Mouse (Mus musculus): Measurements from ENCODE around the gene Obp1a. TPM values are rescaled to one million over a fixed set of nuclear protein-coding genes. Genes with fewer than 3 reads are reported as not detected.

The Obp1a gene
- polyA plus RNA-seq (2015; fragmentation: Illumina TruSeq; extraction: RNeasy Lipid Tissue Mini Kit (QIAGEN cat#74804); ENCODE audit: insufficient read depth, low read depth, low replicate concordance): not detected

DNA sequence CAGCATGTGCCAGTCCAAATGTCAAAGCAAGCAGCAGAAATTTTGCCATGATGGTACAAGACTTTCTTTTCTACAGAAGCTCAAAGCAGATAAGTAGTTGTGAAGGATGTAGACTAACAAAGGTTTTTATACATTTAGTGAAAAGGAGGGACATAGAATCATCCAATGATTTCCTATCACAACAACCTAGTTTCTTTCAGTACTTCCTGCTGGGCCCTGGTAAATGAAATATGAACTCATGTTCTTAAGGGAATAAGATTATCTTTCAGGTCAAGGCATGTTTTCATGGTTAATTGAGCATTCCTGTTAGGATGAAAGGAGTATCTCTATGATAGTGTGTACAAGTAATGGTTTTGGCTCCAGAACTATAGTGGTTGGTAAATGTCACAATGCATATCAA is at the start of gene Obp1a:
Gene Obp1a, minus strand, starts transcription at position 101 of the 400 bp plus-strand sequence.

DNA sequence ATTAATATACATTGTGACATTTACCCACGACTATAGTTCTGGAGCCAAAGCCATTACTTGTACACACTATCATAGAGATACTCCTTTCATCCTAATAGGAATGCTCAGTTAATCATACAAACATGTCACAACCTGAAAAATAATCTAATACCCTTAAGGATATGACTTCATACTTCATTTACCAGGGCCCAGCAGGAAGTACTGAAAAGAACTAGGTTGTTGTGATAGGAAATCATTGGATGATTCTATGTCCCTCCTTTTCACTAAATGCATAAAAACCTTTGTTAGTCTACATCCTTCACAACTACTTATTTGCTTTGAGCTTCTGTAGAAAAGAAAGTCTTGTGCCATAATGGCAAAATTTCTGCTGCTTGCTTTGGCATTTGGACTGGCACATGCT is 34.0 kb upstream of the Obp1a start, which contains the start of gene Gm5938:
Gene Gm5938, plus strand, starts transcription at position 301 of the 400 bp plus-strand sequence.

Other genes with a start within 250 kb of the Obp1a start
- not detected for gene Pbsn, start 237.8 kb downstream of the Obp1a start, polyA plus RNA-seq (2015; fragmentation: Illumina TruSeq; extraction: RNeasy Lipid Tissue Mini Kit (QIAGEN cat#74804); ENCODE audit: insufficient read depth, low read depth, low replicate concordance)
- gene Gm14744, start 226.6 kb downstream of the Obp1a start, polyA plus RNA-seq (2015; fragmentation: Illumina TruSeq; extraction: RNeasy Lipid Tissue Mini Kit (QIAGEN cat#74804); ENCODE audit: insufficient read depth, low read depth, low replicate concordance): not detected
- gene 5430402E10Rik, start 166.3 kb downstream of the Obp1a start, polyA plus RNA-seq (2015; fragmentation: Illumina TruSeq; extraction: RNeasy Lipid Tissue Mini Kit (QIAGEN cat#74804); ENCODE audit: insufficient read depth, low read depth, low replicate concordance): not detected
- not detected for gene Gm5938, start 34.1 kb upstream of the Obp1a start, polyA plus RNA-seq (2015; fragmentation: Illumina TruSeq; extraction: RNeasy Lipid Tissue Mini Kit (QIAGEN cat#74804); ENCODE audit: insufficient read depth, low read depth, low replicate concordance)
- not detected for gene Obp1b, start 95.4 kb upstream of the Obp1a start, polyA plus RNA-seq (2015; fragmentation: Illumina TruSeq; extraction: RNeasy Lipid Tissue Mini Kit (QIAGEN cat#74804); ENCODE audit: insufficient read depth, low read depth, low replicate concordance)
- not detected for gene Gm14743, start 154.5 kb upstream of the Obp1a start, polyA plus RNA-seq (2015; fragmentation: Illumina TruSeq; extraction: RNeasy Lipid Tissue Mini Kit (QIAGEN cat#74804); ENCODE audit: insufficient read depth, low read depth, low replicate concordance)

All from pancreas, adult 10 weeks (tissue).